9 mouse cellular contexts compared by ENCODE assay signal in the genomic region with DNA sequence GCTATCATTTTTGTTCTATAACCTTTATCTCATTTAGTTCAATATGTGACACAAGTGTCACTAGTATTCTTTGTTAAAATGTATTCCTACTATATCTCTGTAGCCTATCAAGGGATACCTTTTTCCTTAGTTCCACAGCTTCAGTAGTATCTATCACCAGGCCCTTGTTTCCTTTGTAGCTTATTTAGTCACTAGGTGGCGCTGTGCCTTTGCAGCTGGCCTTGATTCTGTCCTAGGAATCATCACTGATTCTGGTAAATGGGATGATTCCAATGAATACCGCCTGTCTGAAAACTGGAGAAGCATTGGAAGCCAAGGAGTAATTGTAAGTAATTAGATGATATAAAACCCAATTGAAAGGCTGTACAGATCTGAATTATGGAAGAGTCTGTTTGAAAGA.
DNase-seq lines count a peak whose midpoint lies in the region; TF ChIP-seq lines count a peak whose summit lies in the region.
"Had no signal": no experiment of that assay in that cellular context is flagged by ENCODE, and none has a peak within 500 bp of the region (broad histone marks: within the 10 kb centered on the region; RNA-seq: fewer than 3 reads in every experiment).

No protein-coding gene starts in this region.

- no peaks in the 10 kb centered on the region for H3K27me3 ChIP-seq in kidney, adult 2 months (replicated peaks; ENCODE audit: control insufficient read depth, insufficient read depth, low read length)
- H3K27me3 ChIP-seq: neural tube, embryonic 12.5 days had no signal

- 15% methylated on average over 2 of the region's 2 CpGs for WGBS in kidney, adult 2 months

- TF ChIP-seq CTCF in kidney, adult 2 months (conservative IDR thresholded peaks at IDR 0.05; ENCODE audit: insufficient read depth, insufficient read length, low read depth, low read length) = 0 out of 2 replicates have a peak, but pooled peaks have one; percentile 11

- no peak for TF ChIP-seq POLR2A in kidney, adult 2 months (IDR thresholded peaks at IDR 0.05; ENCODE audit: low read depth, low read length)

- peak; percentile 5 for DNase-seq in kidney, adult 2 months
- DNase-seq in kidney, adult 18-20 months = no peak
- peak; percentile 6 to 17 for DNase-seq in right cerebral cortex, adult 2 months (ENCODE audit: low spot score in 2 of 2)
- no peak for DNase-seq in right cerebral cortex, postnatal 14 days
- DNase-seq in embryo, embryonic 11.5 days (ENCODE audit: low read depth, low spot score) = peak; percentile 1
- peak; percentile 2 for DNase-seq in testis, postnatal 14 days (ENCODE audit: low spot score)
- DNase-seq in thymus, postnatal 36 days = no peak
- DNase-seq in spleen, postnatal 36 days (ENCODE audit: low spot score in 2 of 2) = no peak

- no peak overlapping the region for H3K4me3 ChIP-seq in kidney, adult 2 months (ENCODE audit: insufficient read depth, low read depth, low read length)
- H3K4me3 ChIP-seq: neural tube, embryonic 12.5 days had no signal

- no peaks in the 10 kb centered on the region for H3K4me1 ChIP-seq in kidney, adult 2 months (ENCODE audit: control insufficient read depth, insufficient read depth, low read length)
- H3K4me1 ChIP-seq: neural tube, embryonic 12.5 days had no signal

- no peaks in the 10 kb centered on the region for H3K36me3 ChIP-seq in kidney, adult 2 months (ENCODE audit: control insufficient read depth, insufficient read depth, low read length)
- H3K36me3 ChIP-seq: neural tube, embryonic 12.5 days had no signal

- no peak overlapping the region for H3K27ac ChIP-seq in kidney, adult 2 months (ENCODE audit: insufficient read depth, low read depth, low read length)
- H3K27ac ChIP-seq: neural tube, embryonic 12.5 days had no signal

Comparison
In these comparisons a context has a peak if more than half of its experiments do, and no peak if none do; other contexts are left out.
1. DNase-seq: peak in kidney, adult 2 months (single experiment), right cerebral cortex, adult 2 months (2 of 2), embryo, embryonic 11.5 days (single experiment) and testis, postnatal 14 days (single experiment); none in kidney, adult 18-20 months (single experiment), right cerebral cortex, postnatal 14 days (single experiment), thymus, postnatal 36 days (0 of 2) and spleen, postnatal 36 days (0 of 2).